Mouse (Mus musculus) left cerebral cortex, adult 18-20 months (tissue): ENCODE results near the gene Zfhx2. TPM values are rescaled to one million over a fixed set of nuclear protein-coding genes. Genes with fewer than 3 reads are reported as not detected.

Experiments
- total RNA-seq, 2 experiments: library from RNA; stranded (reverse); gene quantifications; 2 replicates each; pipeline ENCODE4 v1.2.3; 2021

Zfhx2 gene
- total RNA-seq, 2 experiments from 2014 or later: 41.8 to 44.5 TPM

Other genes with a start within 250 kb of the Zfhx2 start
- gene Homez, start 221.4 kb downstream of the Zfhx2 start, total RNA-seq: 10 to 100 TPM; 20.6 to 21.9 TPM
- gene Ppp1r3e, start 214.8 kb downstream of the Zfhx2 start, total RNA-seq: 10 to 100 TPM; 18.5 to 19.8 TPM
- 100 to 1,000 TPM; 140 to 142 TPM for gene Bcl2l2, start 208.9 kb downstream of the Zfhx2 start, total RNA-seq
- not detected for gene Gm20521, start 208.9 kb downstream of the Zfhx2 start, total RNA-seq
- 100 to 1,000 TPM; 229 to 230 TPM for gene Pabpn1, start 199.8 kb downstream of the Zfhx2 start, total RNA-seq
- gene Slc22a17, start 179.2 kb downstream of the Zfhx2 start, total RNA-seq: 100 to 1,000 TPM; 571 to 605 TPM
- gene Efs, start 166.2 kb downstream of the Zfhx2 start, total RNA-seq: 1 to 10 TPM; 8.4 to 8.6 TPM
- gene Il25, start 159.6 kb downstream of the Zfhx2 start, total RNA-seq: under 1 TPM in 1 of 2 experiments, not detected in 1; 0.33 TPM
- gene Cmtm5, start 156.1 kb downstream of the Zfhx2 start, total RNA-seq: 10 to 100 TPM; 45.2 to 52.0 TPM
- gene Myh6, start 125.4 kb downstream of the Zfhx2 start, total RNA-seq: 1 to 10 TPM; 3.8 to 5.0 TPM
- gene Gm17428, start 115.4 kb downstream of the Zfhx2 start, total RNA-seq: not detected
- gene Myh7, start 97.7 kb downstream of the Zfhx2 start, total RNA-seq: 10 to 100 TPM; 16.0 to 18.2 TPM
- gene Ngdn, start 76.9 kb downstream of the Zfhx2 start, total RNA-seq: 10 to 100 TPM; 30.6 to 32.0 TPM
- gene Thtpa, start 2.5 kb upstream of the Zfhx2 start, total RNA-seq: 10 to 100 TPM; 22.9 to 23.1 TPM
- 10 to 100 TPM in 1 of 2 experiments, 1 to 10 TPM in 1; 9.5 to 10.2 TPM for gene Ap1g2, start 14.3 kb upstream of the Zfhx2 start, total RNA-seq
- gene Jph4, start 24.6 kb upstream of the Zfhx2 start, total RNA-seq: 100 to 1,000 TPM; 279 to 305 TPM
- gene Dhrs2, start 129.7 kb upstream of the Zfhx2 start, total RNA-seq: not detected